Mouse (Mus musculus): ENCODE data around the gene Art2b.
A peak's percentile ranks its signal among the peaks of the same experiment; 100 is the strongest.
"Not testable (repeated sequence)": the region's sequence is repeated elsewhere in the genome, so short reads cannot be mapped to it uniquely, and the experiment has no call there.

Gene Art2b

GRCm38 (mm10) chr7:101585408-101585807 lies at the start of gene Art2b:
Art2b (minus strand) TSS chr7:101585600.
- DNase-seq (ENCODE audit: low read depth, low spot score), result no peak

GRCm38 (mm10) chr7:101634513-101634912 lies 49.1 kb upstream of the Art2b start:
- DNase-seq (ENCODE audit: low read depth, low spot score), result no peak

GRCm38 (mm10) chr7:101633629-101634177 lies 48.3 kb upstream of the Art2b start:
- DNase-seq (ENCODE audit: low read depth, low spot score), result no peak

GRCm38 (mm10) chr7:101628481-101628880 lies 43.1 kb upstream of the Art2b start:
- DNase-seq (ENCODE audit: low read depth, low spot score), result no peak

GRCm38 (mm10) chr7:101627166-101627565 lies 41.8 kb upstream of the Art2b start:
- not testable (repeated sequence) for DNase-seq (ENCODE audit: low read depth, low spot score)

- no peak for DNase-seq (ENCODE audit: low read depth, low spot score)
Measured at GRCm38 (mm10) chr7:101624283-101624682, 38.9 kb upstream of the Art2b start.

- DNase-seq (ENCODE audit: low read depth, low spot score), result not testable (repeated sequence)
Measured at GRCm38 (mm10) chr7:101621861-101622260, 36.5 kb upstream of the Art2b start.

GRCm38 (mm10) chr7:101620373-101620772 lies 35.0 kb upstream of the Art2b start:
- DNase-seq (ENCODE audit: low read depth, low spot score), result peak; percentile 39

- no peak for DNase-seq (ENCODE audit: low read depth, low spot score)
Measured at GRCm38 (mm10) chr7:101618273-101618672, 32.9 kb upstream of the Art2b start.

GRCm38 (mm10) chr7:101617438-101618165 lies 32.2 kb upstream of the Art2b start:
- no peak for DNase-seq (ENCODE audit: low read depth, low spot score)

- no peak for DNase-seq (ENCODE audit: low read depth, low spot score)
Measured at GRCm38 (mm10) chr7:101616136-101616835, 30.9 kb upstream of the Art2b start.

GRCm38 (mm10) chr7:101615406-101615805 lies 30.0 kb upstream of the Art2b start:
- no peak for DNase-seq (ENCODE audit: low read depth, low spot score)

GRCm38 (mm10) chr7:101612786-101613527 lies 27.6 kb upstream of the Art2b start:
- not testable (repeated sequence) for DNase-seq (ENCODE audit: low read depth, low spot score)

- DNase-seq (ENCODE audit: low read depth, low spot score), result no peak
Measured at GRCm38 (mm10) chr7:101607845-101608244, 22.4 kb upstream of the Art2b start.

- no peak for DNase-seq (ENCODE audit: low read depth, low spot score)
Measured at GRCm38 (mm10) chr7:101600406-101600805, 15.0 kb upstream of the Art2b start.

GRCm38 (mm10) chr7:101598482-101598881 lies 13.1 kb upstream of the Art2b start:
- no peak for DNase-seq (ENCODE audit: low read depth, low spot score)

GRCm38 (mm10) chr7:101594969-101595368 lies 9.6 kb upstream of the Art2b start:
- no peak for DNase-seq (ENCODE audit: low read depth, low spot score)

- DNase-seq (ENCODE audit: low read depth, low spot score), result not testable (repeated sequence)
Measured at GRCm38 (mm10) chr7:101584271-101584670, 1.1 kb downstream of the Art2b start.

- DNase-seq (ENCODE audit: low read depth, low spot score), result no peak
Measured at GRCm38 (mm10) chr7:101582012-101582411, 3.4 kb downstream of the Art2b start.

- DNase-seq (ENCODE audit: low read depth, low spot score), result not testable (repeated sequence)
Measured at GRCm38 (mm10) chr7:101580863-101581262, 4.5 kb downstream of the Art2b start.

- DNase-seq (ENCODE audit: low read depth, low spot score), result no peak
Measured at GRCm38 (mm10) chr7:101574413-101574812, 11.0 kb downstream of the Art2b start.

- not testable (repeated sequence) for DNase-seq (ENCODE audit: low read depth, low spot score)
Measured at GRCm38 (mm10) chr7:101573636-101574035, 11.8 kb downstream of the Art2b start.
